Mouse (Mus musculus) retina, postnatal 1 day (tissue): ENCODE data around the gene Rab11fip5.

Source experiments
- DNase-seq: peaks from one replicate; pipeline ENCODE4 v3.0.0-alpha.2; 2012

Rab11fip5 gene

GRCm38 (mm10) chr6:85373951-85374733 is at the start of gene Rab11fip5:
Gene Rab11fip5 (minus strand): TSS chr6:85374634.
- DNase-seq, result no peak

- DNase-seq, result peak; percentile 7
Measured at GRCm38 (mm10) chr6:85423836-85424379, 49.5 kb upstream of the Rab11fip5 start, which contains the start of gene Noto. Gene Noto (plus strand): TSS chr6:85423886.

- no peak for DNase-seq
Measured at GRCm38 (mm10) chr6:85419150-85419549, 44.7 kb upstream of the Rab11fip5 start.

- DNase-seq, result no peak
Measured at GRCm38 (mm10) chr6:85415829-85416228, 41.4 kb upstream of the Rab11fip5 start.

GRCm38 (mm10) chr6:85410771-85411273 is 36.4 kb upstream of the Rab11fip5 start:
- peak; percentile 87 for DNase-seq

GRCm38 (mm10) chr6:85409003-85409402 is 34.6 kb upstream of the Rab11fip5 start:
- DNase-seq, result peak; percentile 86

GRCm38 (mm10) chr6:85403039-85403438 is 28.6 kb upstream of the Rab11fip5 start:
- DNase-seq, result no peak

GRCm38 (mm10) chr6:85402613-85403012 is 28.2 kb upstream of the Rab11fip5 start:
- no peak for DNase-seq

GRCm38 (mm10) chr6:85399715-85400114 is 25.3 kb upstream of the Rab11fip5 start:
- DNase-seq, result peak; percentile 41

GRCm38 (mm10) chr6:85397165-85397564 is 22.7 kb upstream of the Rab11fip5 start:
- DNase-seq, result peak; percentile 41

- no peak for DNase-seq
Measured at GRCm38 (mm10) chr6:85395360-85395759, 20.9 kb upstream of the Rab11fip5 start.

- DNase-seq, result peak; percentile 73
Measured at GRCm38 (mm10) chr6:85391803-85392202, 17.4 kb upstream of the Rab11fip5 start.

GRCm38 (mm10) chr6:85388608-85389007 is 14.2 kb upstream of the Rab11fip5 start:
- DNase-seq, result no peak

GRCm38 (mm10) chr6:85382791-85383190 is 8.4 kb upstream of the Rab11fip5 start:
- no peak for DNase-seq

GRCm38 (mm10) chr6:85381648-85382020 is 7.2 kb upstream of the Rab11fip5 start:
- DNase-seq, result no peak

GRCm38 (mm10) chr6:85380901-85381647 is 6.6 kb upstream of the Rab11fip5 start:
- DNase-seq, result peak; percentile 38

GRCm38 (mm10) chr6:85380201-85380900 is 5.9 kb upstream of the Rab11fip5 start:
- DNase-seq, result peak; percentile 95

- DNase-seq, result no peak
Measured at GRCm38 (mm10) chr6:85378629-85379028, 4.2 kb upstream of the Rab11fip5 start.

- DNase-seq, result no peak
Measured at GRCm38 (mm10) chr6:85377876-85378275, 3.4 kb upstream of the Rab11fip5 start.

- no peak for DNase-seq
Measured at GRCm38 (mm10) chr6:85377066-85377734, 2.8 kb upstream of the Rab11fip5 start.

- DNase-seq, result peak; percentile 97
Measured at GRCm38 (mm10) chr6:85374734-85375114, 290 bp upstream of the Rab11fip5 start.
